In genomic region chr8:118995641-118996188, GRCm38 (mm10) we compare ENCODE assay signal across 22 mouse cellular contexts.
DNase-seq lines count a peak whose midpoint lies in the region; ATAC-seq lines count a peak whose summit lies in the region.
"Had no signal": no experiment of that assay in that cellular context is flagged by ENCODE, and none has a peak within 500 bp of the region (broad histone marks: within the 10 kb centered on the region; RNA-seq: fewer than 3 reads in every experiment).

No protein-coding gene starts in this region.

- no peaks in the 10 kb centered on the region for H3K27me3 ChIP-seq in forebrain, embryonic 14.5 days (replicated peaks; ENCODE audit: control insufficient read depth, insufficient read depth, low read length)
- H3K27me3 ChIP-seq in forebrain, embryonic 10.5 days (ENCODE audit: poor library complexity, severe bottlenecking) = no peaks in the 10 kb centered on the region
- H3K27me3 ChIP-seq in neural tube, embryonic 13.5 days = no peaks in the 10 kb centered on the region
- H3K27me3 ChIP-seq: intestine, embryonic 15.5 days; limb, embryonic 13.5 days; liver, embryonic 12.5 days; megakaryocyte, embryonic 14.5 days had no signal

- H3K9me3 ChIP-seq in forebrain, embryonic 14.5 days (replicated peaks; ENCODE audit: control insufficient read depth, low read length) = no peaks in the 10 kb centered on the region
- no peaks in the 10 kb centered on the region for H3K9me3 ChIP-seq in forebrain, embryonic 10.5 days
- no peaks in the 10 kb centered on the region for H3K9me3 ChIP-seq in neural tube, embryonic 13.5 days
- H3K9me3 ChIP-seq: embryonic facial prominence, embryonic 10.5 days; intestine, embryonic 15.5 days; limb, embryonic 13.5 days had no signal

- H3K4me2 ChIP-seq in forebrain, embryonic 14.5 days (ENCODE audit: low read length) = no peak overlapping the region
- peak overlapping the region; percentile 5; the same call in 1 of the 2 replicates for H3K4me2 ChIP-seq in neural tube, embryonic 13.5 days
- H3K4me2 ChIP-seq: heart, embryonic 11.5 days; intestine, embryonic 15.5 days; limb, embryonic 13.5 days; liver, embryonic 12.5 days had no signal

- peak; percentile 73 for DNase-seq in forebrain, embryonic 14.5 days (ENCODE audit: low spot score)
- DNase-seq in forebrain, embryonic 10.5 days (ENCODE audit: extremely low spot score, low spot score) = no peak
- peak; percentile 9 to 31 for DNase-seq in layer of hippocampus, postnatal 10 days (ENCODE audit: low spot score in 2 of 2)
- DNase-seq in layer of hippocampus, adult 18-20 months (ENCODE audit: low spot score in 2 of 2) = no peak
- no peak for DNase-seq in neural tube, embryonic 10.5 days (ENCODE audit: extremely low spot score, low spot score)
- DNase-seq in adrenal gland, adult 18-20 months (ENCODE audit: low spot score in 2 of 2) = no peak
- DNase-seq: adrenal gland, postnatal 25 days; cerebellum, adult 9-10 months; gastrocnemius, postnatal 14 days; heart, adult 11 months; kidney, adult 8-10 months; kidney, postnatal 10 days; layer of hippocampus, postnatal 36 days; lung, adult 18-20 months had no signal

- peak; percentile 74 for ATAC-seq in forebrain, embryonic 14.5 days
- peak; percentile 67 for ATAC-seq in neural tube, embryonic 13.5 days (ENCODE audit: low read depth)
- ATAC-seq: CD4-positive, CD25-positive, alpha-beta regulatory T cell, adult 4 months; intestine, embryonic 15.5 days; liver, embryonic 12.5 days had no signal

- H3K4me1 ChIP-seq in forebrain, embryonic 14.5 days (ENCODE audit: control insufficient read depth, insufficient read depth, low read length) = no peaks in the 10 kb centered on the region
- H3K4me1 ChIP-seq in forebrain, embryonic 10.5 days = no peaks in the 10 kb centered on the region
- H3K4me1 ChIP-seq in neural tube, embryonic 13.5 days (replicated peaks) = peaks cover 8% of the 10 kb centered on the region; the same call in 1 of the 2 replicates
- H3K4me1 ChIP-seq: embryonic facial prominence, embryonic 10.5 days; intestine, embryonic 15.5 days; limb, embryonic 13.5 days; liver, embryonic 12.5 days; megakaryocyte, embryonic 14.5 days had no signal

- no peaks in the 10 kb centered on the region for H3K36me3 ChIP-seq in forebrain, embryonic 14.5 days (ENCODE audit: control insufficient read depth, insufficient read depth, low read length)
- no peaks in the 10 kb centered on the region for H3K36me3 ChIP-seq in forebrain, embryonic 10.5 days (replicated peaks)
- no peaks in the 10 kb centered on the region for H3K36me3 ChIP-seq in neural tube, embryonic 13.5 days
- H3K36me3 ChIP-seq: embryonic facial prominence, embryonic 10.5 days; intestine, embryonic 15.5 days; limb, embryonic 13.5 days; liver, embryonic 12.5 days had no signal

- H3K4me3 ChIP-seq in forebrain, embryonic 14.5 days (ENCODE audit: low read depth, low read length) = no peak overlapping the region
- H3K4me3 ChIP-seq in forebrain, embryonic 10.5 days = no peak overlapping the region
- no peak overlapping the region for H3K4me3 ChIP-seq in neural tube, embryonic 13.5 days
- H3K4me3 ChIP-seq: embryonic facial prominence, embryonic 10.5 days; intestine, embryonic 15.5 days; limb, embryonic 13.5 days; liver, embryonic 12.5 days; megakaryocyte, embryonic 14.5 days had no signal

- WGBS in forebrain, embryonic 14.5 days = 55% methylated on average over 11 of the region's 11 CpGs
- 86% methylated on average over 11 of the region's 11 CpGs for WGBS in forebrain, embryonic 10.5 days
- 56% methylated on average over 11 of the region's 11 CpGs for WGBS in neural tube, embryonic 13.5 days

- H3K27ac ChIP-seq in forebrain, embryonic 14.5 days (ENCODE audit: low read depth, low read length) = no peak overlapping the region
- H3K27ac ChIP-seq in forebrain, embryonic 10.5 days = no peak overlapping the region
- no peak overlapping the region for H3K27ac ChIP-seq in neural tube, embryonic 13.5 days (replicated peaks)
- H3K27ac ChIP-seq: embryonic facial prominence, embryonic 10.5 days; intestine, embryonic 15.5 days; limb, embryonic 13.5 days; liver, embryonic 12.5 days had no signal

- no peak overlapping the region for H3K9ac ChIP-seq in forebrain, embryonic 14.5 days (ENCODE audit: low read length)
- H3K9ac ChIP-seq in neural tube, embryonic 13.5 days = no peak overlapping the region
- H3K9ac ChIP-seq: intestine, embryonic 15.5 days; limb, embryonic 13.5 days; liver, embryonic 12.5 days had no signal

Comparison
In these comparisons a context has a peak if more than half of its experiments do, and no peak if none do; other contexts are left out.
1. DNase-seq: peak in forebrain, embryonic 14.5 days (single experiment) and layer of hippocampus, postnatal 10 days (2 of 2); none in forebrain, embryonic 10.5 days (single experiment), layer of hippocampus, adult 18-20 months (0 of 2), neural tube, embryonic 10.5 days (single experiment) and adrenal gland, adult 18-20 months (0 of 2).